Comparison of ENCODE assay signal across 31 mouse cellular contexts in genomic region chr7:74924156-74924555, GRCm38 (mm10).
"Had no signal": no experiment of that assay in that cellular context is flagged by ENCODE, and none has a peak within 500 bp of the region (broad histone marks: within the 10 kb centered on the region; RNA-seq: fewer than 3 reads in every experiment).

No protein-coding gene starts in this region.

- H3K9ac ChIP-seq: limb, embryonic 12.5 days; limb, embryonic 13.5 days; limb, embryonic 15.5 days; liver, embryonic 12.5 days; liver, embryonic 13.5 days; liver, embryonic 14.5 days; liver, embryonic 15.5 days; liver, postnatal 0 days; lung, embryonic 14.5 days; lung, embryonic 15.5 days; midbrain, embryonic 12.5 days; midbrain, embryonic 13.5 days; midbrain, embryonic 15.5 days; neural tube, embryonic 12.5 days; neural tube, embryonic 13.5 days had no signal

- H3K27ac ChIP-seq: limb, embryonic 10.5 days; limb, embryonic 12.5 days; limb, embryonic 13.5 days; limb, embryonic 15.5 days; liver, embryonic 12.5 days; liver, embryonic 13.5 days; liver, embryonic 14.5 days; liver, embryonic 15.5 days; lung, embryonic 15.5 days; macrophage; midbrain, embryonic 10.5 days; midbrain, embryonic 12.5 days; midbrain, embryonic 13.5 days; midbrain, embryonic 15.5 days; neural tube, embryonic 12.5 days; neural tube, embryonic 13.5 days had no signal

- H3K9me3 ChIP-seq: limb, embryonic 10.5 days; limb, embryonic 12.5 days; limb, embryonic 13.5 days; limb, embryonic 15.5 days; liver, embryonic 12.5 days; liver, embryonic 13.5 days; liver, embryonic 15.5 days; lung, embryonic 15.5 days; megakaryocyte, embryonic 14.5 days; midbrain, embryonic 10.5 days; midbrain, embryonic 12.5 days; midbrain, embryonic 13.5 days; midbrain, embryonic 15.5 days; neural tube, embryonic 12.5 days; neural tube, embryonic 13.5 days had no signal

- H3K36me3 ChIP-seq: limb, embryonic 10.5 days; limb, embryonic 12.5 days; limb, embryonic 13.5 days; limb, embryonic 15.5 days; liver, embryonic 12.5 days; liver, embryonic 13.5 days; liver, embryonic 15.5 days; lung, embryonic 15.5 days; midbrain, embryonic 10.5 days; midbrain, embryonic 12.5 days; midbrain, embryonic 13.5 days; midbrain, embryonic 15.5 days; neural tube, embryonic 12.5 days; neural tube, embryonic 13.5 days had no signal

- ATAC-seq: liver, embryonic 12.5 days; liver, postnatal 0 days; lung, postnatal 0 days; midbrain, embryonic 13.5 days; midbrain, embryonic 15.5 days; midbrain, embryonic 16.5 days had no signal

- H3K4me1 ChIP-seq: limb, embryonic 10.5 days; limb, embryonic 12.5 days; limb, embryonic 15.5 days; lung, embryonic 15.5 days; neural tube, embryonic 12.5 days; neural tube, embryonic 13.5 days had no signal

- H3K4me3 ChIP-seq: limb, embryonic 10.5 days; limb, embryonic 12.5 days; limb, embryonic 13.5 days; limb, embryonic 15.5 days; liver, embryonic 12.5 days; liver, embryonic 13.5 days; liver, embryonic 15.5 days; lung, embryonic 15.5 days; megakaryocyte, embryonic 14.5 days; midbrain, embryonic 10.5 days; midbrain, embryonic 12.5 days; midbrain, embryonic 13.5 days; midbrain, embryonic 15.5 days; myocyte; neural tube, embryonic 12.5 days; neural tube, embryonic 13.5 days had no signal

- DNase-seq: left cerebral cortex, postnatal 4 days; liver; liver, embryonic 13.5 days; liver, postnatal 0 days; lung, adult 18-20 months; lung, adult 2 months; lung, embryonic 14.5 days; lung, postnatal 10 days; lung, postnatal 14 days; lung, postnatal 36 days; lung, postnatal 4 days; midbrain, embryonic 14.5 days had no signal
